Mouse (Mus musculus) hindbrain, embryonic 13.5 days (tissue): ENCODE measurements around the gene Apold1. TPM values are rescaled to one million over a fixed set of nuclear protein-coding genes. Genes with fewer than 3 reads are reported as not detected.
A peak's percentile ranks its signal among the peaks of the same experiment; 100 is the strongest.

Experiments
- ATAC-seq: fragments of 200-750 bp; cut with Nextera tagmentation; 2 replicates; pipeline ENCODE4 v1.8.0; 2017; ENCODE audit warnings: moderate TSS enrichment; ENCODE audit not compliant: low FRiP score
- H3K27ac ChIP-seq: fragments of 300-500 bp; sonication (generic); 2 replicates; pipeline ENCODE4 v1.5.1; 2015; ENCODE audit warnings: inconsistent platforms, mild to moderate bottlenecking, moderate library complexity
- H3K27me3 ChIP-seq: fragments of 300-500 bp; sonication (generic); 2 replicates; pipeline ENCODE4 v1.6.1; 2015; ENCODE audit warnings: mild to moderate bottlenecking, inconsistent platforms
- H3K36me3 ChIP-seq: fragments of 300-500 bp; sonication (generic); 2 replicates; pipeline ENCODE4 v1.6.1; 2015; ENCODE audit warnings: mild to moderate bottlenecking, inconsistent platforms
- H3K4me1 ChIP-seq: fragments of 300-500 bp; sonication (generic); replicated peaks from 2 replicates; pipeline ENCODE4 v1.6.1; 2015; ENCODE audit warnings: inconsistent platforms
- H3K4me2 ChIP-seq: fragments of 300-500 bp; sonication (generic); 2 replicates; pipeline ENCODE4 v1.6.1; 2015; ENCODE audit warnings: inconsistent platforms, mild to moderate bottlenecking, moderate library complexity
- H3K4me3 ChIP-seq: fragments of 300-500 bp; sonication (generic); 2 replicates; pipeline ENCODE4 v1.5.1; 2015; ENCODE audit warnings: mild to moderate bottlenecking, inconsistent platforms
- H3K9ac ChIP-seq: fragments of 300-500 bp; sonication (generic); 2 replicates; pipeline ENCODE4 v1.6.1; 2015; ENCODE audit warnings: mild to moderate bottlenecking, inconsistent platforms
- H3K9me3 ChIP-seq: fragments of 300-500 bp; sonication (generic); 2 replicates; pipeline ENCODE4 v1.6.1; 2016; ENCODE audit warnings: inconsistent platforms
- WGBS: fragments of 180-500 bp; shearing (Covaris S2); methylation state at CpG from one replicate; pipeline ENCODE4 v1.1.7; 2015; 5-methylcytosine and 5-hydroxymethylcytosine counted together
- polyA plus RNA-seq: library from polyadenylated mRNA; unstranded; fragments of >200 nt; fragmentation: Nextera tagmentation; extraction: Ambion mirVana; gene quantifications from 2 replicates; pipeline ENCODE4 v1.2.1, GENCODE M21; 2015

Gene Apold1
- polyA plus RNA-seq, 1 experiment from 2014 or later, result 3.8 TPM

- no peaks in the 10 kb centered on the region for H3K9me3 ChIP-seq
- 85% methylated on average over 5 of the region's 5 CpGs for WGBS
Observed at GRCm38 (mm10) chr6:134951364-134951763, 30.2 kb upstream of the Apold1 start.

DNA sequence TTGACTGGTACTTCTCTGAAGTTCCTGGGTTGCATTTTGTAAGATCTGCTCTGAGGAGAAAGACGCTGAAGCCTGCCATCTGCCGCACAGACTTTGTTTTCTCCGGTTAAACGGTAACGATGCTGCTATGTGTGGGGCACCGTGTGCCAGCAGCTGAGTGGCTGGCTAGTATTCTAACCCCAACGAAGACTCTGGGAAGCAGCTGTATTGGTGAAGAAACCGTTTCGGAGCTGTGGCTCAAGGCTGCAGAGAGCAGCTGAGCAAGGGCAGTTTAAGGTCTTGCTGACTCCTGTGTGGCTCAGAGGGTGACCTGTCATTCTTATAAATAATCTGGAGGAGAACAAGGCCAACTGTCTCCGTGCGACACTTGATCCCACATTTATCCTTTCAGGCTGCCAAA is 27.5 kb upstream of the Apold1 start:
- H3K4me2 ChIP-seq, result no peak overlapping the region
- H3K4me1 ChIP-seq, result 0 out of 2 replicates have a peak, but pooled peaks cover 3% of the 10 kb centered on the region
- H3K9me3 ChIP-seq, result no peaks in the 10 kb centered on the region
- 54% methylated on average over 11 of the region's 11 CpGs for WGBS
- no peak overlapping the region for H3K9ac ChIP-seq
- H3K36me3 ChIP-seq, result no peaks in the 10 kb centered on the region
- no peak for ATAC-seq
- no peak overlapping the region for H3K4me3 ChIP-seq
- H3K27me3 ChIP-seq, result no peaks in the 10 kb centered on the region
- H3K27ac ChIP-seq, result no peak overlapping the region

More at GRCm38 (mm10) chr6:134951364-134951763, 30.2 kb upstream of the Apold1 start:
- Histone ChIP-seq H3K9ac (no peak overlapping the region), H3K27me3 (no peaks in the 10 kb centered on the region), H3K27ac (no peak overlapping the region), H3K36me3 (no peaks in the 10 kb centered on the region), H3K4me3 (no peak overlapping the region), H3K4me1 (0 out of 2 replicates have a peak, but pooled peaks cover 3% of the 10 kb centered on the region), H3K4me2 (no peak overlapping the region)
- no peak for ATAC-seq

DNA sequence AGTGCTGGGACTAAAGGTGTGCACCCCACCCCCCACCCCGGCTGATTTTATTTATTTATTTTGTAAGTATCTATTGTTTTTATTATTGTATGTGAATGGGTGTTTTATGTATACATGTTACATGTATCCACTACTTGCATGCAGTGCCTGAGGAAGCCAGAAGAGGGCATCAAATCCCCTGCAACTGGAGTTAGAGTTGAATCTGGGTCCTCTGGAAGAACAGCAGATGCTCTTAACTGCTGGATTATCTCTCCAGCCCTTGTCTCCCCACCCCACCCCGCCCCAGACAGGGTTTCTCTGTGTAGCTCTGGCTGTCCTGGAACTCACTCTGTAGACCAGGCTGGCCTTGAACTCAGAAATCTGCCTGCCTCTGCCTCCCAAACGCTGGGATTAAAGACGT is 25.1 kb upstream of the Apold1 start:
- Histone ChIP-seq H3K27ac (no peak overlapping the region), H3K4me1 (peaks cover 13% of the 10 kb centered on the region; the same call in 1 of the 2 replicates), H3K9me3 (no peaks in the 10 kb centered on the region), H3K4me2 (no peak overlapping the region), H3K4me3 (no peak overlapping the region), H3K27me3 (no peaks in the 10 kb centered on the region), H3K9ac (no peak overlapping the region), H3K36me3 (no peaks in the 10 kb centered on the region)
- 92% methylated on average over 4 of the region's 4 CpGs for WGBS
- no peak for ATAC-seq

- WGBS, result 55% methylated on average over 5 of the region's 5 CpGs
- H3K27ac ChIP-seq, result no peak overlapping the region
Observed at GRCm38 (mm10) chr6:134961286-134961685, 20.2 kb upstream of the Apold1 start.

DNA sequence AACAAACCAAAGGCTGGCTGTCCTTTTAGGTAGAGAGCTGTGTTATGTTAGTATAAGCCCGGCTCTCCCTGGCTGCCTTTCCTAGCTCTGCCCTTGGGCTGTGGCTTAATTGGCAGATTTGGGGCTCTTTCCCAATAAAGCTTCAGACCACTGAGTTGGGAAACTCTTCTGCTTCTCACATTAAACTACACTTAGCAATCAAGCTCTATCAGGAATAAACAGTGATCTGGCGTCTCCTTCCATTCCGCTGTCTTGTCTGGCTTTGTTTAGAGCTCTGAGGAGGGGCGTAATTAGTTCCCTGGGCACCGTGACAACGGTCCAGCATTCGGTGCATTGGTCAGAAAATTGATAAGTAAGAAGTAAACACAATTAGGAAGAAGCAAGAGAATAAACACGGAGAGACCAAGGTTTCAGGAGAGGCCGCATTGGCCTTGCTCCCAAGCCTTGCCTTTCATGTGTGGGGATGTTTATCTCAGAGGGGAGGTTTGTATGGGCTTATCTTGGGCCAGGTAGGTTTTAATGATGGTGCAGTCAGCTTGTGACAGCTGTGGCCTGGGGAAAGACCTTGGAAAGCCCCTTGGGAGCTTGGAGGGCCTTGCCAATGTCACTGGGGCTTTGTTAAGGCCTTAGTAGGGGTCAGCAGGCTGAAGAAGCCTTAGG is 19.5 kb upstream of the Apold1 start:
- WGBS, result 39% methylated on average over 9 of the region's 9 CpGs
- Histone ChIP-seq H3K36me3 (no peaks in the 10 kb centered on the region), H3K4me2 (no peak overlapping the region), H3K4me1 (peaks cover 27% of the 10 kb centered on the region; the same call in 1 of the 2 replicates), H3K9ac (no peak overlapping the region), H3K9me3 (no peaks in the 10 kb centered on the region), H3K27ac (0 out of 2 replicates have a peak overlapping the region, but pooled peaks have one; percentile 27), H3K4me3 (no peak overlapping the region), H3K27me3 (no peaks in the 10 kb centered on the region)
- no peak for ATAC-seq

More at GRCm38 (mm10) chr6:134961286-134961685, 20.2 kb upstream of the Apold1 start:
- H3K9ac ChIP-seq, result no peak overlapping the region
- ATAC-seq, result no peak
- H3K27me3 ChIP-seq, result no peaks in the 10 kb centered on the region
- no peaks in the 10 kb centered on the region for H3K36me3 ChIP-seq
- no peak overlapping the region for H3K4me3 ChIP-seq
- H3K9me3 ChIP-seq, result no peaks in the 10 kb centered on the region
- H3K4me2 ChIP-seq, result no peak overlapping the region
- peaks cover 27% of the 10 kb centered on the region; the same call in 1 of the 2 replicates for H3K4me1 ChIP-seq

- Histone ChIP-seq H3K9me3 (no peaks in the 10 kb centered on the region), H3K4me1 (peaks cover 27% of the 10 kb centered on the region; the same call in 1 of the 2 replicates), H3K27me3 (no peaks in the 10 kb centered on the region), H3K4me2 (no peak overlapping the region), H3K9ac (no peak overlapping the region), H3K4me3 (no peak overlapping the region), H3K36me3 (no peaks in the 10 kb centered on the region), H3K27ac (0 out of 2 replicates have a peak overlapping the region, but pooled peaks have one; percentile 27)
- WGBS, result 36% methylated on average over 5 of the region's 5 CpGs
- ATAC-seq, result no peak
Observed at GRCm38 (mm10) chr6:134962518-134962893, 19.0 kb upstream of the Apold1 start.

DNA sequence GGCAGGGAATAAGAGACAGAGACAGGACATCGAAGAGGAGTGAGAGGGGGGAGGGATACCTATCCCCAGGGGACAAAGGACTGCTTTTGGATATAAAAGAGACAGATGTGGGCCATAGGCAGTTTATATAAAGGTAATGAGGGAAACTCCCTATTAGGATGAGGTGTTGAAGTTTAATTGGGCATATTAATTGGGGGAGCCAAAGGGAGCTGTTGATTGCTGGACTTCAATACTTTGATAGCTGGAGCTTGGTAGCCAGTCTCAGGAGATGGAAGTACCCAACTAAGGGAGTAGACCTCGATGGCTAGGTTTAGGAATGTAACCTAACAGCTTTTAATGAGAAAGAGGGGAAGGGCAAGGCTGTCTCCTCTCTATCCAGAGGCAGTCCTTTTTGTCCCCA is 17.6 kb upstream of the Apold1 start:
- Histone ChIP-seq H3K27me3 (no peaks in the 10 kb centered on the region), H3K9me3 (no peaks in the 10 kb centered on the region), H3K4me2 (no peak overlapping the region), H3K4me1 (peaks cover 27% of the 10 kb centered on the region; the same call in 1 of the 2 replicates), H3K27ac (no peak overlapping the region), H3K4me3 (no peak overlapping the region), H3K9ac (no peak overlapping the region), H3K36me3 (no peaks in the 10 kb centered on the region)
- no peak for ATAC-seq
- WGBS, result 72% methylated on average over 2 of the region's 2 CpGs

DNA sequence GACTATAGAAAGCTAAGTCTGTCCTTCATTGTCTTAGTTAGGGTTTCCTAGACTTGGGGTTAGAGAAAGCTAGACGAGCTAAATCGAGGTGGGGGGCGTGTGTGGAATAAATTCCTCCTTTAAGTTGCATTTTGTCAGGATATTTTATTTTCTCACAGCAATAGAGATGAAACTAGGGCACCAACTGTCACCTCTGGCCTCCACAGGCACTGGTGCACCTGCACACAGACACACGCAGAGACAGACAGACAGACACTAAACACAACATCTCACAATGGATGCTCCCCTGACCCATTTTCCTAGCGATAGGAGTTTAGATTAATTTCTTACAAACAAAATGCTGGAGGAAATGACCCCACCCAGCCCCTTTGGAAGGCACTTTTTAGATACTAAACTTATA is 14.8 kb upstream of the Apold1 start:
- H3K36me3 ChIP-seq, result no peaks in the 10 kb centered on the region
- no peak for ATAC-seq
- 88% methylated on average over 5 of the region's 5 CpGs for WGBS
- no peaks in the 10 kb centered on the region for H3K27me3 ChIP-seq
- no peak overlapping the region for H3K27ac ChIP-seq
- no peaks in the 10 kb centered on the region for H3K9me3 ChIP-seq
- no peak overlapping the region for H3K4me2 ChIP-seq
- 0 out of 2 replicates have a peak, but pooled peaks cover 14% of the 10 kb centered on the region for H3K4me1 ChIP-seq
- no peak overlapping the region for H3K4me3 ChIP-seq
- no peak overlapping the region for H3K9ac ChIP-seq

DNA sequence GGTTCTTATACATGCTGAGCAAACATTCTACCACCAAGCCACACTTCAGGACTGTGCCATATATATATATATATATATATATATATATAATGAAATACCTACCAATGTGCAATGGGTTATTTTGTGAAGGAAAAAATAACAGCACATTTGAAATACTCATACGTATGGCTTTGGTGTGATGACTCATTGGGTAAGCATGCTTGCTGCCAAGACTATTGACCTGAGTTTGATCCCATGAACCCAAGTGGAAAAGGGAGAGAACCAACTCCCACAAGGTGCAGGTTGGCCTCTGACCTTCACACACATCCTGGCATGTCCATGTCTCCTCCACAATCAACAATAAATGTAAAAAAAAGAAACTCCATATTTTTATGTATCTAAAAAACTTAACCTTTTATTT is 13.2 kb upstream of the Apold1 start:
- Histone ChIP-seq H3K9me3 (no peaks in the 10 kb centered on the region), H3K27ac (no peak overlapping the region), H3K27me3 (no peaks in the 10 kb centered on the region), H3K4me1 (no peaks in the 10 kb centered on the region), H3K36me3 (no peaks in the 10 kb centered on the region), H3K4me2 (no peak overlapping the region), H3K4me3 (no peak overlapping the region), H3K9ac (no peak overlapping the region)
- 92% methylated on average over 1 of the region's 1 CpGs for WGBS
- ATAC-seq, result no peak

GRCm38 (mm10) chr6:134969498-134969897 is 12.0 kb upstream of the Apold1 start:
- H3K27ac ChIP-seq, result no peak overlapping the region
- H3K4me2 ChIP-seq, result no peak overlapping the region
- 96% methylated on average over 2 of the region's 2 CpGs for WGBS
- H3K9ac ChIP-seq, result no peak overlapping the region
- ATAC-seq, result no peak
- H3K36me3 ChIP-seq, result no peaks in the 10 kb centered on the region
- H3K9me3 ChIP-seq, result no peaks in the 10 kb centered on the region
- no peaks in the 10 kb centered on the region for H3K4me1 ChIP-seq
- no peak overlapping the region for H3K4me3 ChIP-seq
- no peaks in the 10 kb centered on the region for H3K27me3 ChIP-seq

- Histone ChIP-seq H3K4me3 (no peak overlapping the region), H3K4me1 (peaks cover 4% of the 10 kb centered on the region; the same call in 1 of the 2 replicates), H3K9ac (no peak overlapping the region), H3K4me2 (no peak overlapping the region), H3K9me3 (no peaks in the 10 kb centered on the region), H3K27me3 (no peaks in the 10 kb centered on the region), H3K36me3 (no peaks in the 10 kb centered on the region), H3K27ac (no peak overlapping the region)
- peak; percentile 71 for ATAC-seq
- 60% methylated on average over 4 of the region's 4 CpGs for WGBS
Observed at GRCm38 (mm10) chr6:134972096-134972495, 9.4 kb upstream of the Apold1 start.

- 43% methylated on average over 6 of the region's 6 CpGs for WGBS
- no peaks in the 10 kb centered on the region for H3K27me3 ChIP-seq
- H3K9me3 ChIP-seq, result no peaks in the 10 kb centered on the region
- no peak overlapping the region for H3K4me3 ChIP-seq
- H3K4me1 ChIP-seq, result peaks cover 13% of the 10 kb centered on the region
- H3K4me2 ChIP-seq, result no peak overlapping the region
- H3K9ac ChIP-seq, result no peak overlapping the region
- H3K27ac ChIP-seq, result no peak overlapping the region
- ATAC-seq, result no peak
- no peaks in the 10 kb centered on the region for H3K36me3 ChIP-seq
Observed at GRCm38 (mm10) chr6:134976628-134977027, 4.9 kb upstream of the Apold1 start.
